Mouse (Mus musculus) kidney, adult 2 months (tissue): ENCODE data around the gene Cstad. TPM values are rescaled to one million over a fixed set of nuclear protein-coding genes. Genes with fewer than 3 reads are reported as not detected.

Experiments used
- DNase-seq: peaks from one replicate; pipeline ENCODE4 v3.0.0; 2021
- H3K27ac ChIP-seq: fragments of 200-500 bp; 2 replicates; pipeline ENCODE4 v1.5.1; 2012; ENCODE audit warnings: low read depth, low read length, control low read depth, inconsistent platforms; ENCODE audit not compliant: insufficient read depth
- H3K27me3 ChIP-seq: fragments of 200-500 bp; replicated peaks from 2 replicates; pipeline ENCODE4 v1.6.1; 2012; ENCODE audit warnings: mild to moderate bottlenecking, moderate library complexity, low read length, inconsistent platforms; ENCODE audit not compliant: control insufficient read depth, insufficient read depth
- H3K36me3 ChIP-seq: fragments of 200-500 bp; 2 replicates; pipeline ENCODE4 v1.6.1; 2012; ENCODE audit warnings: mild to moderate bottlenecking, moderate library complexity, low read length, inconsistent platforms; ENCODE audit not compliant: control insufficient read depth, insufficient read depth
- H3K4me1 ChIP-seq: fragments of 200-500 bp; 2 replicates; pipeline ENCODE4 v1.6.1; 2011; ENCODE audit warnings: low read length; ENCODE audit not compliant: control insufficient read depth, insufficient read depth
- H3K4me3 ChIP-seq: fragments of 200-500 bp; 2 replicates; pipeline ENCODE4 v1.5.1; 2011; ENCODE audit warnings: mild to moderate bottlenecking, low read depth, low read length, control low read depth; ENCODE audit not compliant: insufficient read depth
- CTCF ChIP-seq: fragments of 200-500 bp; conservative IDR thresholded peaks from 2 replicates; pipeline ENCODE4 v1.5.1; 2011; ENCODE audit warnings: low read depth, mild to moderate bottlenecking, control low read depth, low read length, moderate library complexity, mixed read lengths; ENCODE audit not compliant: insufficient read depth, insufficient read length
- POLR2A ChIP-seq: fragments of 200-500 bp; IDR thresholded peaks from one replicate; pipeline ENCODE4 v1.6.1; 2011; ENCODE audit warnings: low read depth, low read length, control low read depth
- WGBS: fragments of 180-500 bp; shearing (Covaris S2); methylation state at CpG from one replicate; pipeline ENCODE4 v1.1.7; 2018; 5-methylcytosine and 5-hydroxymethylcytosine counted together
- polyA plus RNA-seq: library from polyadenylated mRNA; depleted of rRNA; stranded (reverse); fragments of >200 nt; gene quantifications from 2 replicates; pipeline ENCODE4 v1.2.3, GENCODE M21; 2012

The Cstad gene
- polyA plus RNA-seq, 1 experiment: 1.2 TPM

GRCm38 (mm10) chr2:30640021-30640481 is 45.2 kb downstream of the Cstad start:
- Histone ChIP-seq H3K27me3 (no peaks in the 10 kb centered on the region), H3K4me1 (no peaks in the 10 kb centered on the region), H3K27ac (no peak overlapping the region), H3K4me3 (no peak overlapping the region), H3K36me3 (no peaks in the 10 kb centered on the region)
- no peak for DNase-seq
- 34% methylated on average over 11 of the region's 11 CpGs for WGBS
- TF ChIP-seq CTCF: no peak
- TF ChIP-seq POLR2A: no peak

DNA sequence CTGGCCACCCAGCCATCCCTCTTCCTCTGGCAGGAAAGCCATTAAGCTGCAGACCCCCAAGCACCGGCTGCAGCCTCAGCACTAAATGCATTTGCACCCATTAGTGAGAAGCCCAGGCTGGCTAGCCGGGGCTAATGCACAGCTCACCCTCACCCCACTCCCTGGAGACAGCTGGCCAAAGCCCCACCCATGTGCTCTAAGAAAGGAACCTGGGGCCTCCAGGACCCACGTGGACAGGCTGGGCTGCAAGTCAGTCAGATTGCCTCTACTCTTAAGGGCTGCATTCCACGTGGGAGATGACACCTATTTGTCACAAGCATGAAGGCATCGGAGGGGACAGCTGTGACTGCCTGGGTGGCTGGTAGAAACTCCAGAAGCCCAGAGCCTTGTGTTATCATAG is 48.0 kb downstream of the Cstad start:
- Histone ChIP-seq H3K27me3 (no peaks in the 10 kb centered on the region), H3K4me3 (no peak overlapping the region), H3K4me1 (0 out of 2 replicates have a peak, but pooled peaks cover 1% of the 10 kb centered on the region), H3K36me3 (no peaks in the 10 kb centered on the region), H3K27ac (no peak overlapping the region)
- TF ChIP-seq POLR2A: no peak
- TF ChIP-seq CTCF: no peak
- 34% methylated on average over 5 of the region's 5 CpGs for WGBS
- DNase-seq: no peak

GRCm38 (mm10) chr2:30643422-30643821 is 48.6 kb downstream of the Cstad start:
- Histone ChIP-seq H3K4me3 (no peak overlapping the region), H3K27me3 (no peaks in the 10 kb centered on the region), H3K36me3 (no peaks in the 10 kb centered on the region), H3K4me1 (0 out of 2 replicates have a peak, but pooled peaks cover 4% of the 10 kb centered on the region), H3K27ac (no peak overlapping the region)
- 85% methylated on average over 7 of the region's 7 CpGs for WGBS
- no peak for TF ChIP-seq CTCF
- TF ChIP-seq POLR2A: no peak
- no peak for DNase-seq

- 31% methylated on average over 5 of the region's 5 CpGs for WGBS
- H3K4me1 ChIP-seq: 0 out of 2 replicates have a peak, but pooled peaks cover 4% of the 10 kb centered on the region
- no peak overlapping the region for H3K4me3 ChIP-seq
- TF ChIP-seq CTCF (no peak), POLR2A (no peak)
- no peaks in the 10 kb centered on the region for H3K36me3 ChIP-seq
- no peaks in the 10 kb centered on the region for H3K27me3 ChIP-seq
- H3K27ac ChIP-seq: no peak overlapping the region
- DNase-seq: peak; percentile 75
Measured at GRCm38 (mm10) chr2:30646833-30647232, 52.0 kb downstream of the Cstad start.

DNA sequence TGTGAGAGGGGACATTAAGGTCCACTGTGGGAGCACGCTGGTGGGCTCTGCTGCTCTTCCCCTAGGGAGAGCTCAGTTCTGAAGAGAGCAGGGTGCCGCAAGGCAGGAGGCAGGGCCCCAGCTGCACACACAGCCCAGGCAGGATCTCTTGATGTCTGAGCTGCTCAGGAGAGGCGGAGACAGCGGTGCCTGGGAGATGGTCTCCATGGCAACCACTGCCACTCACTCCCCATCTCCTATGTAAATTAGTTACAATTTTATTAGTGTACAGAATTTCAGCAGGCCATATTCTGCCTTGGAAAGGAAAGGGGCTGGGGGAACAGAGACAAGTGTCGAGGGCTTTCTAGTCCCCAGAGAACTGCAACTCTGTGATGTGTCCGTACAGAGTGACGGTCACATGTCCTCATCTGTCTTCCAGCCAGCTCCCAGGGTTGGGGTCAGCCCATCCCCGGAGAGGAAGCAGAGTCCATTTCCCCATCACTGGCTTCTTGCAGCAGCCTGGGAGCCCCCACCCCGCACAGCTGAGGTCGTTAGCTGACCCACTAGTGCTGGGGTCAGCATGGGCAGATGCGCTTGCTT is 52.6 kb downstream of the Cstad start:
- DNase-seq: peak; percentile 53
- TF ChIP-seq CTCF (no peak), POLR2A (no peak)
- no peak overlapping the region for H3K4me3 ChIP-seq
- no peaks in the 10 kb centered on the region for H3K27me3 ChIP-seq
- no peaks in the 10 kb centered on the region for H3K36me3 ChIP-seq
- 0 out of 2 replicates have a peak, but pooled peaks cover 4% of the 10 kb centered on the region for H3K4me1 ChIP-seq
- no peak overlapping the region for H3K27ac ChIP-seq
- WGBS: 44% methylated on average over 11 of the region's 11 CpGs

DNA sequence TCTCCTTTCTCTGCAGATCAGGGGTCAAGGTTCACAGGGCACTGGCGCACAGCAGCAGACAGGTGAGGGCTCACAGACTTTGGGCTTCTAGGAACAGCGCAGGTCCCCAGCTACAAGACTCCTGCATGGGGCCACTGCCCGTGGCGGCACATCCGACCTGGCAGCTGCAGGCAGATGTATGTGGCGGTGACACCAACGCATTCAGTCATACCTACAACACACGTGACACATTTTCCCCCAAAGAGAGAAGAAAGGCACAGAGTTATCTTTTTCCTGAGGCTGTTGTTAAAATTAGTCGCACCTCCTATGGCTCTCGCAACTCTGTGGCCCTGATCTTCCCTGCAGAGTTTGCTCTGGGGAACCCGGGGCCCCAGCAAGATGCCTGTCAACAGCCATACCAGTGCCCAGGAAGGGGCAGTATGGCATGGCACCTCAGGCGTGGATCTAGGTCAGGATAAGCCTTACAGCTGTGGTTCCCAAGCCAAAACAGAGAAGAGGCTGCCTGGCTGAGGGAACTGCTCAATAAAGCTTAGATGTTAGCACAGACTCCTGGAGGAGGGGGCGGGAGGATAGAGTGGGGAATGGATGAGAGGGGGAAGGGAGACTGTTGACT is 53.1 kb downstream of the Cstad start:
- no peak overlapping the region for H3K27ac ChIP-seq
- WGBS: 57% methylated on average over 13 of the region's 13 CpGs

DNA sequence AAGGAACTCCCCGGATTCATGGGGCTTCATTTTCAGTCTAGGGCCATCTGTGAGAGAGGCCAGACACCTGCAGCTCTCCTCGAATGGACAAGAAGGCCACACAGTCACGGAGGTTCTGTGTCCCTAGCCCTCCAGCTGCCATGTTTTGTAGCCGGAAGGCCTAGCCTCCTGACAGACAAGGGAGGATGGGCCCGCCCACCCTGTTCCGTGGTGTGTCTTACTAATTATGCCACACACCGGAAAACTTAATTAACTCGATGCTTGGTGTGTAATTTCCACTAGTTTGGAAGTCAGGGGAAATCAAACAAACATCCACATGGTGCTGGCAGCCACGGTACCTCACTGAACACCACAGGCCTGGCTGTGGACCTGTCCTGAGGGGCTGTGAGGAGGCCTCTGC is 55.4 kb downstream of the Cstad start:
- no peak overlapping the region for H3K27ac ChIP-seq
- H3K36me3 ChIP-seq: no peaks in the 10 kb centered on the region
- peaks cover 15% of the 10 kb centered on the region; the same call in 1 of the 2 replicates for H3K4me1 ChIP-seq
- no peaks in the 10 kb centered on the region for H3K27me3 ChIP-seq
- no peak for TF ChIP-seq CTCF
- no peak for TF ChIP-seq POLR2A
- 72% methylated on average over 9 of the region's 9 CpGs for WGBS
- H3K4me3 ChIP-seq: no peak overlapping the region
- DNase-seq: no peak

More for the DNA sequence above, 53.1 kb downstream of the Cstad start:
- no peak overlapping the region for H3K4me3 ChIP-seq
- H3K27me3 ChIP-seq: no peaks in the 10 kb centered on the region
- DNase-seq: peak; percentile 72
- no peaks in the 10 kb centered on the region for H3K36me3 ChIP-seq
- H3K4me1 ChIP-seq: 0 out of 2 replicates have a peak, but pooled peaks cover 4% of the 10 kb centered on the region
- TF ChIP-seq POLR2A: no peak
